Comparison of ENCODE assay signal across 19 mouse cellular contexts in genomic region chr12:81616980-81617379, GRCm38 (mm10). TPM values are rescaled to one million over a fixed set of nuclear protein-coding genes. Genes with fewer than 3 reads are reported as not detected.
A peak's percentile ranks its signal among the peaks of the same experiment; 100 is the strongest.
DNase-seq lines count a peak whose midpoint lies in the region; TF ChIP-seq lines count a peak whose summit lies in the region.
"Had no signal": no experiment of that assay in that cellular context is flagged by ENCODE, and none has a peak within 500 bp of the region (broad histone marks: within the 10 kb centered on the region; RNA-seq: fewer than 3 reads in every experiment).

No protein-coding gene starts in this region.

- H3K36me3 ChIP-seq in C2C12 (ENCODE audit: control insufficient read depth, insufficient read depth), result no peaks in the 10 kb centered on the region
- H3K36me3 ChIP-seq: limb, embryonic 12.5 days; midbrain, embryonic 15.5 days; neural tube, embryonic 12.5 days had no signal

- no peak overlapping the region for H3ac ChIP-seq in C2C12 (ENCODE audit: control insufficient read depth, insufficient read length, low read depth)

- no peaks in the 10 kb centered on the region for H3K79me3 ChIP-seq in C2C12 (ENCODE audit: low read depth)

- peak overlapping the region; percentile 53 for H3K27ac ChIP-seq in left cerebral cortex, adult 2 months
- H3K27ac ChIP-seq: heart, adult 2 months; hindbrain, postnatal 0 days; limb, embryonic 12.5 days; midbrain, embryonic 15.5 days; neural tube, embryonic 12.5 days had no signal

- no peak overlapping the region for H3K4me3 ChIP-seq in C2C12 (ENCODE audit: insufficient read depth, poor library complexity, severe bottlenecking)
- no peak overlapping the region for H3K4me3 ChIP-seq in left cerebral cortex, adult 2 months
- H3K4me3 ChIP-seq: erythroblast, embryonic 14.5 days; heart, adult 2 months; limb, embryonic 12.5 days; midbrain, embryonic 15.5 days; neural tube, embryonic 12.5 days had no signal

- intact Hi-C loops in left cerebral cortex, adult 2 months (cut with DNase I), result loop anchor here (5.0 kb wide), 1 partner anchor 70 kb away; no protein-coding TSS in a partner anchor

- no peak for TF ChIP-seq CTCF in C2C12 (IDR thresholded peaks at IDR 0.05; ENCODE audit: control insufficient read depth, insufficient read depth, insufficient read length)
- TF ChIP-seq CTCF in left cerebral cortex, adult 2 months (IDR thresholded peaks at IDR 0.05), result no peak

- H3K27me3 ChIP-seq in C2C12 (ENCODE audit: control insufficient read depth, insufficient read depth, insufficient read length), result no peaks in the 10 kb centered on the region
- H3K27me3 ChIP-seq: midbrain, embryonic 15.5 days; neural tube, embryonic 12.5 days had no signal

- peak; percentile 25 to 32 for DNase-seq in layer of hippocampus, adult 8-10 months (ENCODE audit: low spot score in 2 of 2)
- DNase-seq in layer of hippocampus, postnatal 14 days (ENCODE audit: low spot score in 2 of 2), result no peak
- DNase-seq in left cerebral cortex, adult 2 months (ENCODE audit: extremely low spot score in 1 of 2, low spot score in 2 of 2), result peak; percentile 45 to 51
- DNase-seq in right cerebral cortex, postnatal 36 days (ENCODE audit: low spot score in 2 of 2), result peak; percentile 23 to 39
- DNase-seq in testis, postnatal 10 days (ENCODE audit: low spot score), result no peak
- DNase-seq in cerebellum, postnatal 10 days, result no peak
- DNase-seq: heart, adult 2 months; heart, postnatal 10 days; kidney, adult 2 months; lung, postnatal 36 days; thymus, adult 2 months had no signal

- H3K79me2 ChIP-seq in C2C12 (ENCODE audit: control insufficient read depth, insufficient read depth), result no peaks in the 10 kb centered on the region

TF ChIP-seq in C2C12, 6 proteins besides CTCF, POLR2A, EP300 and RAD21:
- TF ChIP-seq MYOD1 (IDR thresholded peaks at IDR 0.05; ENCODE audit: control insufficient read depth, insufficient read length, low read depth) (peak; percentile 61), FOSL1 (IDR thresholded peaks at IDR 0.05; ENCODE audit: insufficient read depth, low read length, poor library complexity, severe bottlenecking) (no peak)

RNA-seq across cellular contexts. Expression of gene Ttc9, which starts 14.1 kb away (rescaled TPM):
- 10 to 100 TPM; 37.0 to 43.8 (median 39.9) TPM for total RNA-seq in layer of hippocampus, adult 8-10 months (2022)
- total RNA-seq in layer of hippocampus, postnatal 14 days (2021), result 10 to 100 TPM; 49.8 to 50.4 TPM
- polyA plus RNA-seq in C2C12 (2012; fragmentation: generic; extraction: Trizol), result 11.2 TPM
- total RNA-seq in left cerebral cortex, adult 2 months (2021), result 10 to 100 TPM; 49.5 to 50.5 TPM
- total RNA-seq: MEL had no signal
- polyA plus RNA-seq: erythroblast, embryonic 14.5 days had no signal

RNA-seq across cellular contexts. Expression of gene Med6, which starts 22.2 kb away (rescaled TPM):
- 10 to 100 TPM; 25.9 to 38.6 (median 31.6) TPM for total RNA-seq in layer of hippocampus, adult 8-10 months (2022)
- 10 to 100 TPM; 21.9 to 23.8 TPM for total RNA-seq in layer of hippocampus, postnatal 14 days (2021)
- 34.4 TPM for polyA plus RNA-seq in C2C12 (2012; fragmentation: generic; extraction: Trizol)
- 10 to 100 TPM; 26.6 to 31.2 TPM for total RNA-seq in left cerebral cortex, adult 2 months (2021)

RNA-seq across cellular contexts. Expression of gene Adam21, which starts 48.7 kb away (rescaled TPM):
- total RNA-seq in layer of hippocampus, adult 8-10 months (2022), result under 1 TPM; 0.25 to 0.38 (median 0.34) TPM
- total RNA-seq in layer of hippocampus, postnatal 14 days (2021), result under 1 TPM in 1 of 2 experiments, not detected in 1; 0.38 TPM
- polyA plus RNA-seq in C2C12 (2012; fragmentation: generic; extraction: Trizol), result 0.04 TPM
- total RNA-seq in left cerebral cortex, adult 2 months (2021), result under 1 TPM; 0.29 to 0.35 TPM
- polyA plus RNA-seq: erythroblast, embryonic 14.5 days; heart, adult 2 months; liver, embryonic 16.5 days had no signal

Comparison
In these comparisons a context has a peak if more than half of its experiments do, and no peak if none do; other contexts are left out.
1. DNase-seq: peak in layer of hippocampus, adult 8-10 months (2 of 2), left cerebral cortex, adult 2 months (2 of 2) and right cerebral cortex, postnatal 36 days (2 of 2); none in layer of hippocampus, postnatal 14 days (0 of 2), testis, postnatal 10 days (single experiment) and cerebellum, postnatal 10 days (0 of 2).